Mouse (Mus musculus) yolk sac, embryonic 10.5 days (tissue): Measurements from ENCODE around the gene Tmem184b.

Experiments
- DNase-seq: peaks from one replicate; pipeline ENCODE4 v3.0.0-alpha.2; 2017; ENCODE audit warnings: low spot score

Gene Tmem184b

GRCm38 (mm10) chr15:79429994-79430393 lies 26.6 kb upstream of the Tmem184b start:
- DNase-seq = no peak

DNA sequence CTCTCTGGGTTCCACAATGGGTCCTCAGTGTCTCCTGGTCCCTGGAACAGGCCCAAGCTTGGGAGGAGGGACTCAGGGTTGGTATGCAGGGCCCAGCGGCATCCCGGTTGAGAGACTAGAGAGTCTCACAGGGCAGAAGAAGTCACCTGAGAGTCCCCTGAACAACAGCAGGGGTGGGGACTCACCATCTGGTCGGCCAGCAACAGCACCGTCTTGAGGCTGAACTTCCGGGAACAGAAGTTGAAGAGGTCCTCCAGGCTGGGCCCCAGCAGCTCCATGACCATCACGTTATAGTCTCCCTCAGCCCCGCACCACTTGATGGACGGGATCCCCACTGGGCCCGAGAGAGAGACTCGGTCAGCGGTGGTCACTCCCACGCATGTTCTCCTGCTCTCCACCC lies 26.2 kb upstream of the Tmem184b start:
- no peak for DNase-seq

- no peak for DNase-seq
Measured at GRCm38 (mm10) chr15:79428616-79429015, 25.2 kb upstream of the Tmem184b start.

DNA sequence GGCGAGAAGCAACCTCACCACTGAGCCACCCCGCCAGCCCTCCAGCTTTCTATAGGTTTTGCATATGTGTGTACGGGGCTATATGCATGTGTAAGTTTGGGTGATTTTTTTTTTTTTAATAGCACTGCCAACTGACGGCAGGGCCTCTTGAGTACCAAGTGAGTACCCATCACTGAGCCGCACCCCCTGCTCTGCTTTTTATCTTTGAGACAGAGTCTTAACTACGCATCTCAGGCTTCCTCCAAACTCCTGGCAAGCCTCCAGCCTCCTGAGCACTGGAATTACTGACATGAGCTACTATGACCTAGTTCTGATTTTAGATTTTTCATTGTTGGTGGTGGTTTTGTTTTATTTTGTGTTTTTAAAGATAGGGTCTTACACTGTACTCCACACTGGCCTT lies 24.1 kb upstream of the Tmem184b start:
- DNase-seq = no peak

GRCm38 (mm10) chr15:79425516-79425915 lies 22.1 kb upstream of the Tmem184b start:
- no peak for DNase-seq

GRCm38 (mm10) chr15:79424602-79425001 lies 21.2 kb upstream of the Tmem184b start:
- no peak for DNase-seq

DNA sequence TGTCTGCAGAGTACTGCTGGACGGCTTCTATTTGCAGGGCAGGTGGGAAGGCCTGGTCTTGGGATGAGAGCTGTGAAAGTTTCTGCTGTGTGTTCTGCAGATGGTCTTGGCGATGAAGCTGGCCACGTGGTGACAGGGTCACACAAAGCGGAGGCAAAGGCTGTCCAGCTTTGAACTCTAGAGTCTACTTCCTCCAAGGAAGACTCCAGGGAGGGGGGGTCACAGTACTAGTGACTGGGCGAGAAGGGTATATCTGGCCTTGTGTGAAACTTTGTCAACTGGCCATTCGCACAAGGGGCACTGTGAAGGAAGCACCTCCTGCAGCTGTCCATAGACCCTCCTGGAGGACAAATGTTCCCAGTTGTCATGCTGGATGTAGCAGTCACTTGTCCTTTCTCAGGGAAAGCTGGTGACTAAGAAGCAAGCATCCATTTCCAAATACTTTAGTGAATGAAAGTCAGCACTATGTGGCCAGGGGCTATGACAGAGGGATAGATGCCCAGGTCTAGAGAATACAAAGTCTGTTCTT lies 19.4 kb upstream of the Tmem184b start:
- DNase-seq = no peak

DNA sequence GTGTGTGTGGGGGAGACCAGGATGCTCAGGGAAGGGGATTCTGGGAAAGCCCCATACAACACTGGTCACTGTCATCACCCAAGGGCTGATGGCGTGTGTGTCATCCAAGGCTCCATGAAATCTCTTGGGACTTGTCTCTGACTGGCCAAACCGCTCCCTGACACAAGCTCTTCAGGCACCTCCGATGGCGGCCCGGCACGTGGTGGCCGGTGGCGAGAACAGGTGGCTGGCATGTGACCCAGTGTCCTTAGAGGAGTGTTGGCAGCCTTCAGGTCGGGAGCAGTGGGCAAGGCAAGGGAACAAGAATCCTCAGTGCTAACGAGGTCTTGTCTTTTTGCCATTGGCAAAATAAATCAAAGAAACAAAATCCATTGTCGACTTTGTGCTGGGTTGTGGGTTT lies 15.3 kb upstream of the Tmem184b start:
- DNase-seq = no peak

GRCm38 (mm10) chr15:79418265-79418664 lies 14.9 kb upstream of the Tmem184b start:
- no peak for DNase-seq

- no peak for DNase-seq
Measured at GRCm38 (mm10) chr15:79417379-79417778, 14.0 kb upstream of the Tmem184b start.

DNA sequence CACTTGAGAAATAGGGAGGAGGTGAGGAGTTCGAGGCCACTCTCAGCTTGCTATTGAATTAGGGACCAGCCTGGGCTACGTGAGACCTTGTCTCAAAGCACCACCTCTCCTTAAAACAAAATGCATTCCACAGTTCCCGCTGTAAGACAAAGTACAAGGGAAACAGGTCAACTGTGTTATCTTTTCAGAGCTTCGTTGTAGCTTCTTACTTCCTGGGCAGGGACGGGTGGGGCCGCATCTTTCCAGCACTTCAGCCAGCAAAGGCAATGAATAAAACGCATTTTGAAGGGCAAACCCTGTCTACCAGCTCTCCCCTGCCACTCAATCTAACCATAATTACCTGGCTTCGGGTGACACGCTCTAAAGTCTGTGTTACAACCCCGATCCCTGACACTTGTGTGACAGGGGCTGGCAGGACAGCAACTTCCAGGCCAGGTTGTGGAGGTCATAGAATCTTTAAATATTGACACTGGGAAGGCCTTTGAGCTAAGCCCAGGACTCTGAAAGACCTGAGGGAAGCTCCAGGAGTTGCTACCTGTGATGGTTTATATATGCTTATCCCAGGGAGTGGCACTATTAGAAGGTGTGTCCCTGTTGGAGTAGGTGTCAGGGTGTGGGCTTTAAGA lies 13.2 kb upstream of the Tmem184b start:
- peak; percentile 72 for DNase-seq

- peak; percentile 39 for DNase-seq
Measured at GRCm38 (mm10) chr15:79414513-79414912, 11.1 kb upstream of the Tmem184b start.

DNA sequence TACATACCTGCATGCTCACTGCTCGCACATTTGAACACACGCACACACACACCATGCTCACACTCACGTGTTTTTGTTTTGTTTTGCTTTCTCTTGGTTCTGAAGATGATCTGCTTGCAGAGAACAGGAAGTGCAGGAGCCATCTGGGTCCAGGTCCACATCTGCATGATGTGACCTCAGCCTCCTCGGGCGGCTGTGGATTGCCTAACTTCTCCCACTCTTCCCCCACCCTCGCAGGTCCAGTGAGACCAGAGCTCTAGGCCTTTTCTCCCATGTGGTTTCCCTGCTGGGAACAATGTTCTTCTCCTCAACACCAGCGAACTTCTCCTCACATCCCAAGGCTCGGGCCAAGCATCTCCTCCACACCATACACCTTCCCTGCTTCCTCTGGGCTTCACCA lies 10.4 kb upstream of the Tmem184b start:
- DNase-seq = no peak

GRCm38 (mm10) chr15:79413201-79413600 lies 9.8 kb upstream of the Tmem184b start:
- DNase-seq = no peak

- no peak for DNase-seq
Measured at GRCm38 (mm10) chr15:79411363-79412065, 8.1 kb upstream of the Tmem184b start.

- no peak for DNase-seq
Measured at GRCm38 (mm10) chr15:79409077-79409573, 5.8 kb upstream of the Tmem184b start.

GRCm38 (mm10) chr15:79406564-79406963 lies 3.2 kb upstream of the Tmem184b start:
- DNase-seq = no peak

DNA sequence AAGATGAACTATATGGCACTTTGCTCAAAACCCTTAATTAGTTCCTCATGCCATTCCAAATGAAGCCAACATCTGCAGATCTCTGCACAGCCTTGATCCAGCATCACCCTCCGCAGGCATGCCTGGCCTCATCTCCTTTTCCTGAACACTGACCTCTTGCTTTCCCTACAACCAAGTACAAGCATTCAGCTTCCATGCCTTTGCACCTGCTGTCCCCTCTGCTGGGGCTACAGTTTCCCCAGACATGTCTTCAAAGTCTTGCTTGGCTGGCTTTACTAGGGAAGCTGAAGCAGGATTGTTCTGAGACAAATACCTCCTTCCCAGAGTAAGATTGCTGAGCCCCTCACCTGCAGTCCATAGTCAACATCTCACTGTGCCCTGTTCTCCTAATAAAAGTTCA lies 908 bp upstream of the Tmem184b start:
- no peak for DNase-seq

DNA sequence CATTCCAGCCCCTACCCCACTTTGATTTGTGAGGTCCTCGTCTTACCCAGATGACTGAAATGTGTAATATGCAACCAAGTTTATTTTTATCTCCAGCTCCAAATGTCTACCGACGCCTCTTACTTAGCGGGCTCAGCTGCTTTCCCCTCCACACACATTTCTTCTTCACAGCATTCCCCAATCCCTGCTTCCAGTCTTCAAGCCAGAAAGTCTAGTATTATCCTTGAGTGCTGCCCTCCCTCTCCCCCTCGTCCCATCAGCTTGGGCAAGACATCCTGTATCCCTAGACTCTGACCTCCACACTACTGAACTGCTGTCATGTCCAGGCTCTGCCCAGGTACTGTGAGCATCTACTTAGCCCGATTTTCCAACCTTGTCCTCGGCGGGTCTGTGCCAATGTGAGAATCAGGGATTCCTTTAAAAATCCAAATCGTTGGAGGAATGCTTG lies 418 bp upstream of the Tmem184b start:
- no peak for DNase-seq

- no peak for DNase-seq
Measured at GRCm38 (mm10) chr15:79402176-79402575, 1.2 kb downstream of the Tmem184b start.

- DNase-seq = no peak
Measured at GRCm38 (mm10) chr15:79400975-79401365, 2.4 kb downstream of the Tmem184b start.

- no peak for DNase-seq
Measured at GRCm38 (mm10) chr15:79400134-79400974, 3.0 kb downstream of the Tmem184b start.
